Mouse (Mus musculus): Measurements from ENCODE around the gene Gjb6. TPM values are rescaled to one million over a fixed set of nuclear protein-coding genes. Genes with fewer than 3 reads are reported as not detected.

Gene Gjb6
- polyA plus RNA-seq (2012; rRNA removed): not detected in 2 replicates

GRCm38 (mm10) chr14:57133161-57133661, at the start of gene Gjb6:
TSS of gene Gjb6 (minus strand) at chr14:57133611.
- H3K4me3 ChIP-seq (ENCODE audit: low read depth, low read length): peak within 1 kb of the TSS; percentile 15; the same call in 1 of the 2 replicates
- H3K27me3 ChIP-seq (ENCODE audit: control insufficient read depth, insufficient read depth, low read length): peaks cover 22% of the 10 kb centered on the region
- no peaks in the 10 kb centered on the region for H3K36me3 ChIP-seq (ENCODE audit: control insufficient read depth, insufficient read depth, low read length)
- no peak within 1 kb of the TSS for H3K27ac ChIP-seq (ENCODE audit: insufficient read depth, low read depth, low read length)
- no peak for TF ChIP-seq POLR2A (IDR thresholded peaks at IDR 0.05; ENCODE audit: low read depth, low read length)
- WGBS: 5% methylated on average over 33 of the region's 33 CpGs
- H3K4me1 ChIP-seq (ENCODE audit: control insufficient read depth, insufficient read depth, insufficient read length, low read length): no peaks in the 10 kb centered on the region

- WGBS: 78% methylated on average over 3 of the region's 3 CpGs
- TF ChIP-seq CTCF (IDR thresholded peaks at IDR 0.05; ENCODE audit: extremely low read depth, insufficient read length, insufficient replicate concordance, low read depth, low read length): no peak
- no peak for TF ChIP-seq POLR2A (IDR thresholded peaks at IDR 0.05; ENCODE audit: low read depth, low read length)
- Histone ChIP-seq H3K27ac (ENCODE audit: insufficient read depth, low read depth, low read length) (no peak overlapping the region), H3K36me3 (ENCODE audit: control insufficient read depth, insufficient read depth, low read length) (no peaks in the 10 kb centered on the region), H3K4me1 (ENCODE audit: control insufficient read depth, insufficient read depth, insufficient read length, low read length) (peaks cover 2% of the 10 kb centered on the region; the same call in 1 of the 2 replicates), H3K4me3 (ENCODE audit: low read depth, low read length) (no peak overlapping the region), H3K27me3 (ENCODE audit: control insufficient read depth, insufficient read depth, low read length) (no peaks in the 10 kb centered on the region)
Observed at GRCm38 (mm10) chr14:57165493-57165892, 32.1 kb upstream of the Gjb6 start.

GRCm38 (mm10) chr14:57161833-57162232, 28.4 kb upstream of the Gjb6 start:
- Histone ChIP-seq H3K36me3 (ENCODE audit: control insufficient read depth, insufficient read depth, low read length) (no peaks in the 10 kb centered on the region), H3K27ac (ENCODE audit: insufficient read depth, low read depth, low read length) (no peak overlapping the region), H3K4me1 (ENCODE audit: control insufficient read depth, insufficient read depth, insufficient read length, low read length) (peaks cover 2% of the 10 kb centered on the region; the same call in 1 of the 2 replicates), H3K4me3 (ENCODE audit: low read depth, low read length) (no peak overlapping the region), H3K27me3 (ENCODE audit: control insufficient read depth, insufficient read depth, low read length) (no peaks in the 10 kb centered on the region)
- no peak for TF ChIP-seq CTCF (IDR thresholded peaks at IDR 0.05; ENCODE audit: extremely low read depth, insufficient read length, insufficient replicate concordance, low read depth, low read length)
- no peak for TF ChIP-seq POLR2A (IDR thresholded peaks at IDR 0.05; ENCODE audit: low read depth, low read length)
- WGBS: 61% methylated on average over 2 of the region's 2 CpGs

GRCm38 (mm10) chr14:57161201-57161600, 27.8 kb upstream of the Gjb6 start:
- TF ChIP-seq POLR2A (IDR thresholded peaks at IDR 0.05; ENCODE audit: low read depth, low read length): no peak
- WGBS: 40% methylated on average over 4 of the region's 4 CpGs
- Histone ChIP-seq H3K36me3 (ENCODE audit: control insufficient read depth, insufficient read depth, low read length) (no peaks in the 10 kb centered on the region), H3K4me3 (ENCODE audit: low read depth, low read length) (no peak overlapping the region), H3K27ac (ENCODE audit: insufficient read depth, low read depth, low read length) (no peak overlapping the region), H3K4me1 (ENCODE audit: control insufficient read depth, insufficient read depth, insufficient read length, low read length) (peaks cover 2% of the 10 kb centered on the region; the same call in 1 of the 2 replicates), H3K27me3 (ENCODE audit: control insufficient read depth, insufficient read depth, low read length) (no peaks in the 10 kb centered on the region)

- TF ChIP-seq CTCF (IDR thresholded peaks at IDR 0.05; ENCODE audit: extremely low read depth, insufficient read length, insufficient replicate concordance, low read depth, low read length) (no peak), POLR2A (IDR thresholded peaks at IDR 0.05; ENCODE audit: low read depth, low read length) (no peak)
- no peak overlapping the region for H3K27ac ChIP-seq (ENCODE audit: insufficient read depth, low read depth, low read length)
- H3K4me1 ChIP-seq (ENCODE audit: control insufficient read depth, insufficient read depth, insufficient read length, low read length): no peaks in the 10 kb centered on the region
- WGBS: 67% methylated on average over 6 of the region's 6 CpGs
- no peak overlapping the region for H3K4me3 ChIP-seq (ENCODE audit: low read depth, low read length)
- no peaks in the 10 kb centered on the region for H3K27me3 ChIP-seq (ENCODE audit: control insufficient read depth, insufficient read depth, low read length)
- H3K36me3 ChIP-seq (ENCODE audit: control insufficient read depth, insufficient read depth, low read length): no peaks in the 10 kb centered on the region
Observed at GRCm38 (mm10) chr14:57154916-57155315, 21.5 kb upstream of the Gjb6 start.

- Histone ChIP-seq H3K27ac (ENCODE audit: insufficient read depth, low read depth, low read length) (no peak overlapping the region), H3K4me3 (ENCODE audit: low read depth, low read length) (no peak overlapping the region), H3K4me1 (ENCODE audit: control insufficient read depth, insufficient read depth, insufficient read length, low read length) (no peaks in the 10 kb centered on the region), H3K27me3 (ENCODE audit: control insufficient read depth, insufficient read depth, low read length) (no peaks in the 10 kb centered on the region), H3K36me3 (ENCODE audit: control insufficient read depth, insufficient read depth, low read length) (no peaks in the 10 kb centered on the region)
- WGBS: 49% methylated on average over 4 of the region's 4 CpGs
- TF ChIP-seq POLR2A (IDR thresholded peaks at IDR 0.05; ENCODE audit: low read depth, low read length): no peak
- no peak for TF ChIP-seq CTCF (IDR thresholded peaks at IDR 0.05; ENCODE audit: extremely low read depth, insufficient read length, insufficient replicate concordance, low read depth, low read length)
Observed at GRCm38 (mm10) chr14:57145741-57146140, 12.3 kb upstream of the Gjb6 start.

- WGBS: 86% methylated on average over 8 of the region's 8 CpGs
- Histone ChIP-seq H3K4me1 (ENCODE audit: control insufficient read depth, insufficient read depth, insufficient read length, low read length) (no peaks in the 10 kb centered on the region), H3K27me3 (ENCODE audit: control insufficient read depth, insufficient read depth, low read length) (peaks cover 22% of the 10 kb centered on the region), H3K36me3 (ENCODE audit: control insufficient read depth, insufficient read depth, low read length) (no peaks in the 10 kb centered on the region), H3K4me3 (ENCODE audit: low read depth, low read length) (no peak overlapping the region), H3K27ac (ENCODE audit: insufficient read depth, low read depth, low read length) (no peak overlapping the region)
- TF ChIP-seq POLR2A (IDR thresholded peaks at IDR 0.05; ENCODE audit: low read depth, low read length) (no peak), CTCF (IDR thresholded peaks at IDR 0.05; ENCODE audit: extremely low read depth, insufficient read length, insufficient replicate concordance, low read depth, low read length) (no peak)
Observed at GRCm38 (mm10) chr14:57135265-57135664, 1.9 kb upstream of the Gjb6 start.
